Mouse (Mus musculus) hindbrain, embryonic 16.5 days (tissue): Measurements from ENCODE around the gene Msln. TPM values are rescaled to one million over a fixed set of nuclear protein-coding genes. Genes with fewer than 3 reads are reported as not detected.
A peak's percentile ranks its signal among the peaks of the same experiment; 100 is the strongest.

ENCODE experiments used
- ATAC-seq: fragments of 200-750 bp; cut with Nextera tagmentation; 2 replicates; pipeline ENCODE4 v1.8.0; 2017; ENCODE audit warnings: moderate TSS enrichment, moderate library complexity
- H3K27ac ChIP-seq: fragments of 300-500 bp; sonication (generic); 2 replicates; pipeline ENCODE4 v1.5.1; 2014; ENCODE audit warnings: low read depth, mild to moderate bottlenecking, control low read depth, low read length, moderate library complexity
- H3K27me3 ChIP-seq: fragments of 300-500 bp; sonication (generic); replicated peaks from 2 replicates; pipeline ENCODE4 v1.6.1; 2014; ENCODE audit warnings: low read length; ENCODE audit not compliant: control insufficient read depth, insufficient read depth
- H3K36me3 ChIP-seq: fragments of 300-500 bp; sonication (generic); 2 replicates; pipeline ENCODE4 v1.6.1; 2014; ENCODE audit warnings: mild to moderate bottlenecking, low read length, moderate library complexity, mixed read lengths; ENCODE audit not compliant: control insufficient read depth, insufficient read depth
- H3K4me1 ChIP-seq: fragments of 300-500 bp; sonication (generic); 2 replicates; pipeline ENCODE4 v1.6.1; 2014; ENCODE audit warnings: low read depth, low read length; ENCODE audit not compliant: control insufficient read depth, insufficient read depth
- H3K4me2 ChIP-seq: fragments of 300-500 bp; sonication (generic); 2 replicates; pipeline ENCODE4 v1.6.1; 2014; ENCODE audit warnings: mild to moderate bottlenecking, low read length, control low read depth, moderate library complexity
- H3K4me3 ChIP-seq: fragments of 300-500 bp; sonication (generic); 2 replicates; pipeline ENCODE4 v1.5.1; 2014; ENCODE audit warnings: mild to moderate bottlenecking, low read length, control low read depth, moderate library complexity
- H3K9ac ChIP-seq: fragments of 300-500 bp; sonication (generic); 2 replicates; pipeline ENCODE4 v1.6.1; 2014; ENCODE audit warnings: low read depth, mild to moderate bottlenecking, control low read depth, low read length, moderate library complexity
- H3K9me3 ChIP-seq: fragments of 300-500 bp; sonication (generic); 2 replicates; pipeline ENCODE4 v1.6.1; 2014; ENCODE audit warnings: mild to moderate bottlenecking, low read length, moderate library complexity; ENCODE audit not compliant: control insufficient read depth
- WGBS: fragments of 180-500 bp; shearing (Covaris S2); extraction: QIAGEN DNeasy Blood & Tissue Kit; methylation state at CpG from one replicate; pipeline ENCODE4 v1.1.7; 2014; 5-methylcytosine and 5-hydroxymethylcytosine counted together
- polyA plus RNA-seq: library from polyadenylated mRNA; unstranded; fragments of >200 nt; fragmentation: Nextera tagmentation; extraction: Ambion mirVana; gene quantifications from 2 replicates; pipeline ENCODE4 v1.2.1, GENCODE M21; 2015

Msln gene
- polyA plus RNA-seq, 1 experiment from 2014 or later = 0.76 TPM

GRCm38 (mm10) chr17:25777948-25778347 lies 23.8 kb upstream of the Msln start:
- no peaks in the 10 kb centered on the region for H3K27me3 ChIP-seq
- H3K36me3 ChIP-seq = peaks cover 22% of the 10 kb centered on the region
- H3K4me3 ChIP-seq = no peak overlapping the region
- no peaks in the 10 kb centered on the region for H3K9me3 ChIP-seq
- H3K27ac ChIP-seq = no peak overlapping the region
- ATAC-seq = no peak
- H3K9ac ChIP-seq = no peak overlapping the region
- 94% methylated on average over 5 of the region's 5 CpGs for WGBS
- H3K4me2 ChIP-seq = no peak overlapping the region
- H3K4me1 ChIP-seq = peaks cover 11% of the 10 kb centered on the region

- H3K9me3 ChIP-seq = no peaks in the 10 kb centered on the region
- H3K4me3 ChIP-seq = no peak overlapping the region
- H3K36me3 ChIP-seq = peaks cover 8% of the 10 kb centered on the region; the same call in 1 of the 2 replicates
- H3K27me3 ChIP-seq = no peaks in the 10 kb centered on the region
- no peak overlapping the region for H3K9ac ChIP-seq
- peaks cover 7% of the 10 kb centered on the region for H3K4me1 ChIP-seq
- ATAC-seq = no peak
- H3K27ac ChIP-seq = no peak overlapping the region
- WGBS = 84% methylated on average over 10 of the region's 10 CpGs
- no peak overlapping the region for H3K4me2 ChIP-seq
Measured at GRCm38 (mm10) chr17:25775318-25776062, 21.3 kb upstream of the Msln start.

- Histone ChIP-seq H3K4me1 (peaks cover 7% of the 10 kb centered on the region), H3K9ac (peak within 1 kb of the TSS; percentile 75), H3K36me3 (no peaks in the 10 kb centered on the region), H3K27ac (no peak within 1 kb of the TSS), H3K4me2 (peak within 1 kb of the TSS; percentile 69), H3K27me3 (no peaks in the 10 kb centered on the region; the same call in 1 of the 2 replicates), H3K4me3 (peak within 1 kb of the TSS; percentile 62), H3K9me3 (no peaks in the 10 kb centered on the region)
- WGBS = under 1% methylated on average over 37 of the region's 37 CpGs
- peak; percentile 89 for ATAC-seq
Measured at GRCm38 (mm10) chr17:25773549-25774120, 19.5 kb upstream of the Msln start, which contains the start of gene Narfl. Gene Narfl, plus strand, starts transcription at chr17:25773776.

GRCm38 (mm10) chr17:25769331-25769730 lies 15.2 kb upstream of the Msln start:
- H3K9me3 ChIP-seq = no peaks in the 10 kb centered on the region
- no peak overlapping the region for H3K4me2 ChIP-seq
- H3K27ac ChIP-seq = no peak overlapping the region
- no peak overlapping the region for H3K9ac ChIP-seq
- peaks cover 4% of the 10 kb centered on the region for H3K4me1 ChIP-seq
- 44% methylated on average over 9 of the region's 9 CpGs for WGBS
- ATAC-seq = no peak
- no peak overlapping the region for H3K4me3 ChIP-seq
- no peaks in the 10 kb centered on the region; the same call in none of the 2 replicates for H3K27me3 ChIP-seq
- no peaks in the 10 kb centered on the region for H3K36me3 ChIP-seq

- H3K4me1 ChIP-seq = no peaks in the 10 kb centered on the region
- no peaks in the 10 kb centered on the region; the same call in none of the 2 replicates for H3K27me3 ChIP-seq
- no peaks in the 10 kb centered on the region for H3K36me3 ChIP-seq
- no peak overlapping the region for H3K4me2 ChIP-seq
- 28% methylated on average over 5 of the region's 5 CpGs for WGBS
- no peak overlapping the region for H3K27ac ChIP-seq
- no peaks in the 10 kb centered on the region for H3K9me3 ChIP-seq
- no peak overlapping the region for H3K4me3 ChIP-seq
- no peak for ATAC-seq
- H3K9ac ChIP-seq = no peak overlapping the region
Measured at GRCm38 (mm10) chr17:25765886-25766285, 11.7 kb upstream of the Msln start.

- ATAC-seq = no peak
- Histone ChIP-seq H3K9ac (no peak overlapping the region), H3K4me1 (no peaks in the 10 kb centered on the region), H3K9me3 (no peaks in the 10 kb centered on the region), H3K36me3 (no peaks in the 10 kb centered on the region), H3K4me2 (no peak overlapping the region), H3K27ac (no peak overlapping the region), H3K4me3 (no peak overlapping the region), H3K27me3 (no peaks in the 10 kb centered on the region; the same call in none of the 2 replicates)
- 37% methylated on average over 3 of the region's 3 CpGs for WGBS
Measured at GRCm38 (mm10) chr17:25762591-25762990, 8.4 kb upstream of the Msln start.

- Histone ChIP-seq H3K4me2 (no peak overlapping the region), H3K36me3 (no peaks in the 10 kb centered on the region), H3K27me3 (no peaks in the 10 kb centered on the region), H3K27ac (no peak overlapping the region), H3K4me3 (no peak overlapping the region), H3K4me1 (no peaks in the 10 kb centered on the region), H3K9me3 (no peaks in the 10 kb centered on the region), H3K9ac (no peak overlapping the region)
- WGBS = 35% methylated on average over 4 of the region's 4 CpGs
- ATAC-seq = no peak
Measured at GRCm38 (mm10) chr17:25761561-25761970, 7.4 kb upstream of the Msln start.

- H3K4me3 ChIP-seq = no peak overlapping the region
- no peaks in the 10 kb centered on the region for H3K27me3 ChIP-seq
- H3K4me1 ChIP-seq = no peaks in the 10 kb centered on the region
- no peak for ATAC-seq
- no peaks in the 10 kb centered on the region for H3K9me3 ChIP-seq
- H3K4me2 ChIP-seq = no peak overlapping the region
- no peaks in the 10 kb centered on the region for H3K36me3 ChIP-seq
- H3K9ac ChIP-seq = no peak overlapping the region
- no peak overlapping the region for H3K27ac ChIP-seq
- WGBS = 80% methylated on average over 8 of the region's 8 CpGs
Measured at GRCm38 (mm10) chr17:25760148-25760547, 6.0 kb upstream of the Msln start.

- 80% methylated on average over 3 of the region's 3 CpGs for WGBS
- H3K4me2 ChIP-seq = no peak overlapping the region
- no peak overlapping the region for H3K9ac ChIP-seq
- no peaks in the 10 kb centered on the region for H3K4me1 ChIP-seq
- H3K36me3 ChIP-seq = no peaks in the 10 kb centered on the region
- no peaks in the 10 kb centered on the region for H3K9me3 ChIP-seq
- no peak for ATAC-seq
- no peak overlapping the region for H3K4me3 ChIP-seq
- H3K27me3 ChIP-seq = no peaks in the 10 kb centered on the region
- H3K27ac ChIP-seq = no peak overlapping the region
Measured at GRCm38 (mm10) chr17:25757691-25758090, 3.5 kb upstream of the Msln start.
